Mouse (Mus musculus): ENCODE data around the gene Noto.

The Noto gene

GRCm38 (mm10) chr6:85478416-85478815, 54.7 kb downstream of the Noto start:
- CTCF ChIA-PET = interaction anchor here in 3 of 4 experiments (0.9 to 4.2 kb wide), 8 partner anchors 11 to 132 kb away, joined by 3 to 46 read pairs (median 6); partner anchors contain the start of genes Cct7 (in 2 of the 3) and Pradc1 (in 2 of the 3)
- POLR2A ChIA-PET = interaction anchor here in 3 of 4 experiments (0.8 to 12.5 kb wide), 7 partner anchors 10 to 49 kb away, joined by 3 to 207 read pairs (median 3); partner anchors contain the start of genes Cct7 (in 1 of the 3) and Pradc1 (in 1 of the 3)

All from embryonic stem cell, embryonic (primary cell).